Mouse (Mus musculus) limb, embryonic 13.5 days (tissue): Measurements from ENCODE around the gene Vsx2. TPM values are rescaled to one million over a fixed set of nuclear protein-coding genes. Genes with fewer than 3 reads are reported as not detected.
A peak's percentile ranks its signal among the peaks of the same experiment; 100 is the strongest.

Source experiments
- ATAC-seq: fragments of 200-750 bp; cut with Nextera tagmentation; 2 replicates; pipeline ENCODE4 v1.8.0; 2017; ENCODE audit warnings: low read depth, moderate number of reproducible peaks, moderate TSS enrichment; ENCODE audit not compliant: low FRiP score
- H3K27ac ChIP-seq: fragments of 300-500 bp; sonication (generic); 2 replicates; pipeline ENCODE4 v1.5.1; 2015; ENCODE audit warnings: inconsistent platforms, mild to moderate bottlenecking, moderate library complexity
- H3K27me3 ChIP-seq: fragments of 300-500 bp; sonication (generic); 2 replicates; pipeline ENCODE4 v1.6.1; 2015; ENCODE audit warnings: mild to moderate bottlenecking, inconsistent platforms
- H3K36me3 ChIP-seq: fragments of 300-500 bp; sonication (generic); 2 replicates; pipeline ENCODE4 v1.6.1; 2015; ENCODE audit warnings: inconsistent platforms, mild to moderate bottlenecking, moderate library complexity
- H3K4me1 ChIP-seq: fragments of 300-500 bp; sonication (generic); 2 replicates; pipeline ENCODE4 v1.6.1; 2015; ENCODE audit warnings: inconsistent platforms
- H3K4me2 ChIP-seq: fragments of 300-500 bp; sonication (generic); replicated peaks from 2 replicates; pipeline ENCODE4 v1.6.1; 2015; ENCODE audit warnings: inconsistent platforms, mild to moderate bottlenecking, moderate library complexity
- H3K4me3 ChIP-seq: fragments of 300-500 bp; sonication (generic); 2 replicates; pipeline ENCODE4 v1.5.1; 2015; ENCODE audit warnings: moderate library complexity, mild to moderate bottlenecking, inconsistent platforms
- H3K9ac ChIP-seq: fragments of 300-500 bp; sonication (generic); 2 replicates; pipeline ENCODE4 v1.6.1; 2015; ENCODE audit warnings: mild to moderate bottlenecking, inconsistent platforms
- H3K9me3 ChIP-seq: fragments of 300-500 bp; sonication (generic); 2 replicates; pipeline ENCODE4 v1.6.1; 2016; ENCODE audit warnings: inconsistent platforms
- WGBS: fragments of 180-500 bp; shearing (Covaris S2); methylation state at CpG from one replicate; pipeline ENCODE4 v1.1.7; 2015; 5-methylcytosine and 5-hydroxymethylcytosine counted together
- polyA plus RNA-seq: library from polyadenylated mRNA; unstranded; fragments of >200 nt; fragmentation: Nextera tagmentation; extraction: Ambion mirVana; gene quantifications from 2 replicates; pipeline ENCODE4 v1.2.1, GENCODE M21; 2015

Gene Vsx2
- polyA plus RNA-seq, 1 experiment from 2014 or later = 0.25 TPM

- Histone ChIP-seq H3K27ac (no peak overlapping the region), H3K36me3 (no peaks in the 10 kb centered on the region), H3K9me3 (no peaks in the 10 kb centered on the region), H3K4me3 (no peak overlapping the region), H3K27me3 (no peaks in the 10 kb centered on the region), H3K9ac (no peak overlapping the region), H3K4me1 (no peaks in the 10 kb centered on the region), H3K4me2 (no peak overlapping the region)
- WGBS = 67% methylated on average over 2 of the region's 2 CpGs
- no peak; the same call in 1 of the 2 replicates for ATAC-seq
These were observed 22.9 kb upstream of the Vsx2 start for GRCm38 (mm10) chr12:84546577-84547085.

DNA sequence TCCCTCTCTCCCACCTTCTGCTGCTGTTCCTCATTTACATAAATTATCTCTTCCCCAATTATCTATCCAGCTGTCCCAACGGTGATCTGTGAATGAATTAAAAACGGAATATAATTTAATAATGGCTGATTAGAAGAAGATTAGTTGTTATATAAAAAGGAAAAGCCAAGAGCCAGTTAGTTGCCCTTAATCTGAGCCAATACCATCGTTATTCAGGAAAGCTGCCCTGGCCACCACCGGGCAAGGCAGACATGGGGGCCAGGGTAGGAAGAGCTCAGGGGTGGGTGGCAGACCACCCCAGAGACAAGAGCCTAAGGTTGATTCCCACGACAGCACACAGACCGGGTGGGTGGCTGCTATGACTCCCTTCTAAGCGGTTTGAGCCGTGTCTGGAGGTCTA, 21.3 kb upstream of the Vsx2 start:
- Histone ChIP-seq H3K9ac (no peak overlapping the region), H3K4me3 (no peak overlapping the region), H3K4me1 (no peaks in the 10 kb centered on the region), H3K27ac (no peak overlapping the region), H3K4me2 (no peak overlapping the region), H3K27me3 (no peaks in the 10 kb centered on the region), H3K36me3 (no peaks in the 10 kb centered on the region), H3K9me3 (no peaks in the 10 kb centered on the region)
- ATAC-seq = no peak
- WGBS = 55% methylated on average over 8 of the region's 8 CpGs

DNA sequence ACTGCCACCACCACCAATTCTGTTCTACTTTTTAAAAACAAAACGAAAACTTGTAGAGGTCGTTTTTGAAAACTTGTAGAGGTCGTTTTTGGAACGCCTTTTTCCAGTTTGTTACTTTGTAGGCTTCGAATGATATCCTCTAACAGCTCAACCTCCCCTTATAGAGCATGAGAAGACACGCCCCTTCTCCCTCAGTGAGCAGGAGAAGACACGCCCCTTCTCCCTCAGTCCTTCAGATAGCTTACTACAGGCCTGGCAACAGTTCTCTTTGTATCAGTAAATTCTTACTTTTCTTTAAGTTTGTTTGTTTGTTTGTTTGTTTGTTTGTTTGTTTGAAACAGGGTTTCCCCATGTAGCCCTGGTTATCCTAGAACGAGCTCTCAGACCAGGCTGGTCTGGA, 14.3 kb upstream of the Vsx2 start:
- H3K27me3 ChIP-seq = no peaks in the 10 kb centered on the region
- H3K36me3 ChIP-seq = no peaks in the 10 kb centered on the region
- H3K4me1 ChIP-seq = no peaks in the 10 kb centered on the region
- 57% methylated on average over 8 of the region's 8 CpGs for WGBS
- no peaks in the 10 kb centered on the region; the same call in 1 of the 2 replicates for H3K9me3 ChIP-seq
- H3K4me3 ChIP-seq = no peak overlapping the region
- no peak for ATAC-seq
- H3K4me2 ChIP-seq = no peak overlapping the region
- no peak overlapping the region for H3K9ac ChIP-seq
- no peak overlapping the region for H3K27ac ChIP-seq

GRCm38 (mm10) chr12:84562558-84562957, 7.0 kb upstream of the Vsx2 start:
- ATAC-seq = no peak
- no peaks in the 10 kb centered on the region for H3K4me1 ChIP-seq
- no peaks in the 10 kb centered on the region; the same call in 1 of the 2 replicates for H3K9me3 ChIP-seq
- no peak overlapping the region for H3K9ac ChIP-seq
- H3K27me3 ChIP-seq = peaks cover 23% of the 10 kb centered on the region
- WGBS = 52% methylated on average over 4 of the region's 4 CpGs
- no peaks in the 10 kb centered on the region for H3K36me3 ChIP-seq
- H3K4me2 ChIP-seq = no peak overlapping the region
- no peak overlapping the region for H3K27ac ChIP-seq
- H3K4me3 ChIP-seq = no peak overlapping the region

- no peaks in the 10 kb centered on the region for H3K36me3 ChIP-seq
- no peak overlapping the region for H3K9ac ChIP-seq
- H3K27me3 ChIP-seq = peaks cover 74% of the 10 kb centered on the region
- 78% methylated on average over 6 of the region's 6 CpGs for WGBS
- H3K4me2 ChIP-seq = no peak overlapping the region
- H3K4me3 ChIP-seq = no peak overlapping the region
- ATAC-seq = no peak
- no peak overlapping the region for H3K27ac ChIP-seq
- H3K4me1 ChIP-seq = peaks cover 25% of the 10 kb centered on the region
- H3K9me3 ChIP-seq = no peaks in the 10 kb centered on the region
These were observed 2.0 kb upstream of the Vsx2 start for GRCm38 (mm10) chr12:84567576-84567975.

- no peak overlapping the region for H3K9ac ChIP-seq
- H3K4me3 ChIP-seq = peak overlapping the region; percentile 29
- ATAC-seq = 0 out of 2 replicates have a peak, but pooled peaks have one; percentile 24
- H3K27me3 ChIP-seq = peaks cover 88% of the 10 kb centered on the region
- WGBS = under 1% methylated on average over 36 of the region's 40 CpGs
- no peak overlapping the region for H3K27ac ChIP-seq
- H3K4me1 ChIP-seq = peaks cover 25% of the 10 kb centered on the region
- peak overlapping the region; percentile 50 for H3K4me2 ChIP-seq
- H3K9me3 ChIP-seq = no peaks in the 10 kb centered on the region
- no peaks in the 10 kb centered on the region for H3K36me3 ChIP-seq
These were observed 573 bp downstream of the Vsx2 start for GRCm38 (mm10) chr12:84569976-84570693.

- Histone ChIP-seq H3K27ac (no peak overlapping the region), H3K9ac (no peak overlapping the region), H3K9me3 (no peaks in the 10 kb centered on the region), H3K36me3 (no peaks in the 10 kb centered on the region), H3K4me3 (peak overlapping the region; percentile 21), H3K4me2 (peak overlapping the region; percentile 50), H3K4me1 (peaks cover 25% of the 10 kb centered on the region), H3K27me3 (peaks cover 95% of the 10 kb centered on the region)
- 2% methylated on average over 34 of the region's 34 CpGs for WGBS
- ATAC-seq = no peak
These were observed 1.3 kb downstream of the Vsx2 start for GRCm38 (mm10) chr12:84570694-84571415.

DNA sequence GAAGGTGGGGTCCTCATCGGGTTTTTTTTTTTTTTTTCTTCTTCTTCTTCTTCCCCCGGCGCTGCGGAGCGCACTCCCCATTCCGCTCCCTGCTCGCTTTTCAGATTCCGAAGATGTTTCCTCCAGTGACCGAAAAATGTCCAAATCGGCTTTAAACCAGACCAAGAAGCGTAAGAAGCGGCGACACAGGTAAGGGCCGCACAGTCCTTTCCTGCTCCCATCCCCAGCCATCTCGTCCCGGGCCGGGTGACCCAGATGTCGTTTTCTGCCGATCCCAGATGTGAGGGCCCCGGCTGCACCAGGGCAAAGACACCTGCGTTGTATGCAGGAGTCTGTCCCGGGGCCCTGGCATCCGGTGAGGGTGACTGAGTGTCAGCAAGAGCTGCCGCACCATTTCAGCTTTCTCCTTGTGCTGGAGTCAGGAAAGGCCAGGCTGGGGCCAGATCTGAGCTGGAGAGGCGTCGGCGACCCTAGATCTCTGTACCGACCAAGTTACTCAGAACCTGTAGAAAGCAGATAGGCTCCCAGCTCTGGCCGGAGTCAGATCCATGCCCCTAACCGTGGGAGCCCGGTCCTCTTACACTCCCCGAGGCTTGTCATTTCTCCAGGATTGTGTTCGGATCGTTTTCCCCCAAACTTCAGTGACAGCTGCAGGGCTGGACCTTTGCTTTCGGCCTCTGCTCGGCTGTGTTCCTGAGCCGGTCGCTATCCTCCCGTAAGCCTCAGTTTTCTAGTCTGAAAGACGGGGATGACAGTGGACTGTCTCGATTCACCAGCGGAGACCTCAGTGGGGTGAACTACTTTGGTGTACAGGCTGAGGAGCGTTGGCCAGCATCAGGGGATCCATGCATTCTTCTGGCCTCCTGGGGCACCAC, 2.1 kb downstream of the Vsx2 start:
- H3K27me3 ChIP-seq = peaks cover 97% of the 10 kb centered on the region
- no peaks in the 10 kb centered on the region for H3K36me3 ChIP-seq
- H3K9me3 ChIP-seq = no peaks in the 10 kb centered on the region
- H3K9ac ChIP-seq = peak overlapping the region; percentile 8; the same call in 1 of the 2 replicates
- peak overlapping the region; percentile 21 for H3K4me3 ChIP-seq
- H3K4me1 ChIP-seq = peaks cover 25% of the 10 kb centered on the region
- WGBS = under 1% methylated on average over 43 of the region's 43 CpGs
- ATAC-seq = no peak
- no peak overlapping the region for H3K27ac ChIP-seq
- peak overlapping the region; percentile 39 for H3K4me2 ChIP-seq

- Histone ChIP-seq H3K9ac (no peak overlapping the region), H3K9me3 (no peaks in the 10 kb centered on the region), H3K4me1 (peaks cover 25% of the 10 kb centered on the region), H3K27me3 (peaks cover 97% of the 10 kb centered on the region), H3K4me3 (no peak overlapping the region; the same call in 1 of the 2 replicates), H3K36me3 (no peaks in the 10 kb centered on the region), H3K27ac (no peak overlapping the region), H3K4me2 (peak overlapping the region; percentile 39; the same call in 1 of the 2 replicates)
- no peak for ATAC-seq
- WGBS = 5% methylated on average over 7 of the region's 7 CpGs
These were observed 2.8 kb downstream of the Vsx2 start for GRCm38 (mm10) chr12:84572341-84572720.

DNA sequence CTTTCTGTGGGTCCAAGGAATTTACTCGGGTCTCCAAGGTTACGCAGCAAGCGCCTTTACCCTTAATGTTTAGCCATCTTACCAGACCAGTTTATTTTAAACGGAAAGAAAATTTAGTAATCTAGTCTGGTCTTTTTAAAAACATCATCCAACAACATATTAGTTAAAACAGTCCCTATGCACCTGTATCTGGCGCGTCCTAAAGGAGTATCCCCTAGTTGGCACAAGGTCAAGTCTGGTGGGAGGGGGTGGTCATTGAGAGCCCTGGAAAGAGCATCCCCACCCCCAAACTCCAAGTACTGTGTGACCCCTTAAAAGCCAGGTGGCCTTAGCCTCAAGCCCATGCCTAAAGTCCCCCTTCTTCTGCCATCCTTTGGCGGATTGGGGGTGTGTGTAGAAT, 3.5 kb downstream of the Vsx2 start:
- Histone ChIP-seq H3K9ac (no peak overlapping the region), H3K4me1 (peaks cover 26% of the 10 kb centered on the region), H3K27me3 (peaks cover 91% of the 10 kb centered on the region), H3K27ac (no peak overlapping the region), H3K36me3 (no peaks in the 10 kb centered on the region), H3K9me3 (no peaks in the 10 kb centered on the region), H3K4me2 (no peak overlapping the region), H3K4me3 (no peak overlapping the region)
- 16% methylated on average over 7 of the region's 7 CpGs for WGBS
- no peak for ATAC-seq

GRCm38 (mm10) chr12:84577768-84578439, 8.3 kb downstream of the Vsx2 start:
- WGBS = 60% methylated on average over 11 of the region's 11 CpGs
- H3K4me3 ChIP-seq = no peak overlapping the region
- no peak overlapping the region for H3K27ac ChIP-seq
- H3K36me3 ChIP-seq = no peaks in the 10 kb centered on the region
- H3K9me3 ChIP-seq = peaks cover 6% of the 10 kb centered on the region; the same call in 1 of the 2 replicates
- no peak for ATAC-seq
- H3K4me1 ChIP-seq = 0 out of 2 replicates have a peak, but pooled peaks cover 6% of the 10 kb centered on the region
- no peak overlapping the region for H3K4me2 ChIP-seq
- no peak overlapping the region for H3K9ac ChIP-seq
- peaks cover 43% of the 10 kb centered on the region for H3K27me3 ChIP-seq
